Mouse (Mus musculus) embryonic facial prominence, embryonic 13.5 days (tissue): ENCODE measurements around the gene Bend3. TPM values are rescaled to one million over a fixed set of nuclear protein-coding genes. Genes with fewer than 3 reads are reported as not detected.

ENCODE experiments used
- polyA plus RNA-seq: library from polyadenylated mRNA; unstranded; fragments of >200 nt; fragmentation: Nextera tagmentation; extraction: Ambion mirVana; gene quantifications from 2 replicates; pipeline ENCODE4 v1.2.1, GENCODE M21; 2015

Bend3 gene
- polyA plus RNA-seq, 1 experiment from 2014 or later: 4.5 TPM

Other genes starting within 250 kb of the Bend3 start
- 11.9 and 34.3 TPM in 2 replicates for gene Gm9803, start 45.3 kb downstream of the Bend3 start, polyA plus RNA-seq
- gene 1700021F05Rik, start 62.2 kb downstream of the Bend3 start, polyA plus RNA-seq: 66.0 and 76.1 TPM in 2 replicates
- gene Cd24a, start 99.5 kb downstream of the Bend3 start, polyA plus RNA-seq: 260 and 274 TPM in 2 replicates